Mouse (Mus musculus) WW6 (cell line): ENCODE results near the gene Col18a1.
A peak's percentile ranks its signal among the peaks of the same experiment; 100 is the strongest.

Source experiments
- DNase-seq: peaks from one replicate; pipeline ENCODE4 v3.0.0-alpha.2; 2013; ENCODE audit warnings: low read depth, low spot score

The Col18a1 gene

GRCm38 (mm10) chr10:77182804-77183331 is 16.5 kb upstream of the Col18a1 start:
- no peak for DNase-seq

- DNase-seq = no peak
Observed at GRCm38 (mm10) chr10:77180110-77180509, 13.8 kb upstream of the Col18a1 start.

DNA sequence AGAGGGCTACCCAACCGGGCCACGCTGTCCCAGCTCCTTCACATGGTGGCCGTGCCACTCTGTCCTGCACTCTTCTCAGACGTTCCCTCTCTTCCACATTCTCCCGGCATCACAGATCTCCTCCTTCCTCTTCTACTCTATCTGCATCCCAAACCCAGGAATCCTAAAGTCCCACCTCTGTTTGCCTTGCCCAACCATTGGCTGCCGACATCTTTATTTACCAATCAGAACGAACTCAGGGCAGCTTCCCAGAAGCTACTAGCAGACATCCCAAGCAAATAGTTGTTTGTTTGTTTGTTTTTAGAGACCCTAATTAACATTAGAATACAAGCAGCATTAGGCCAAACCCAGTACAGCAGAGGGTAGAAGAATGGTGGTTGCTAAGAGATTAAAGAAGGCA is 12.3 kb upstream of the Col18a1 start:
- DNase-seq = no peak

DNA sequence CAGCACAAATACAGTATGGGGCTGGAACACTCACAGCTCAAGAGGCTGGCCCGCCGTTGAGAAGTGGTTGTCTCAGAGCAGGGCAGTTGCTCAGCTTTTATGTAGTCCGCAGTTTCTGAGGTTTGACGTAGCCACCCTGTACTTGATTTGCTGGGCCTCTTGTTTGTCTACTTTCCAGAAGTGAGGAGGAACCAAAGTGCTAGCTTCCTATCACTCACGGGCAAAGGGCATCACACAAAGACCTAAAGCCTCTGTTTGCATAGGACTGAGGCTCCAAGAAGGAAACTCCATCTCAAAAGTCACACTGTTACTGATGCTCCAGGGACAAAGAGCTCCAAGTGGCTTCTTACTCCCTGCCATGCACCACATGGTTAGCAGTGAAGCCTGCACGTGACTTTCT is 4.1 kb upstream of the Col18a1 start:
- no peak for DNase-seq

DNA sequence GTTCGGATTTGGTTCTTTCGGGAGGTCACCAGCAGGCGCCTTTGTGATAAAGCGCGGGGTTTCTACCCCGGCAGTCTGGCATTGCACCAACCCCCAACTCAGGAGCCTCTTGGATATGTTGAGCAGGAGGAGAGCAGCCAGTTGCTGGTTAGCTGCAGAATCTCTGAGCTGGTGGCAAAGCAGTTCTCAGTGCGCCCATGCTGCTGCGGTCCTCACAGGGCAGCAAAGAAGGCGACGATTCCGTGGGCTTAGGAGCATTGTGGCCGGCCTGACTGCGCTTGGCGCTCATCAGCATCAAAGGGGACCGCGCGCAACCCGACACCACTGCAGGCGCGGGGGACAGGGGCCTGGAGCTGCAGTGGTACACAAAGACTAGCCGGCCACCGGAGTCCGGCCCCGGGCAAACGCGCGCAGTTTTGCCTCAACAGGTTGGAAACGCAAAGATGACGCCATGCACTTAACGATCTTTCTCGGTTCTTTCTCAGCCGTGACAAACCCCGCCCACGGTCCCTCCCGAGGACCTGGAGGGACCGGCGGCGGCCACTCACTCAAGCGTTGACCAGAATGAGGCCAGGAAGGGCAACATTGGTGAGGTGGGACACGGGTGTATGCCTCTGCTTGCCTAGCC is 916 bp downstream of the Col18a1 start:
- peak; percentile 42 for DNase-seq

DNA sequence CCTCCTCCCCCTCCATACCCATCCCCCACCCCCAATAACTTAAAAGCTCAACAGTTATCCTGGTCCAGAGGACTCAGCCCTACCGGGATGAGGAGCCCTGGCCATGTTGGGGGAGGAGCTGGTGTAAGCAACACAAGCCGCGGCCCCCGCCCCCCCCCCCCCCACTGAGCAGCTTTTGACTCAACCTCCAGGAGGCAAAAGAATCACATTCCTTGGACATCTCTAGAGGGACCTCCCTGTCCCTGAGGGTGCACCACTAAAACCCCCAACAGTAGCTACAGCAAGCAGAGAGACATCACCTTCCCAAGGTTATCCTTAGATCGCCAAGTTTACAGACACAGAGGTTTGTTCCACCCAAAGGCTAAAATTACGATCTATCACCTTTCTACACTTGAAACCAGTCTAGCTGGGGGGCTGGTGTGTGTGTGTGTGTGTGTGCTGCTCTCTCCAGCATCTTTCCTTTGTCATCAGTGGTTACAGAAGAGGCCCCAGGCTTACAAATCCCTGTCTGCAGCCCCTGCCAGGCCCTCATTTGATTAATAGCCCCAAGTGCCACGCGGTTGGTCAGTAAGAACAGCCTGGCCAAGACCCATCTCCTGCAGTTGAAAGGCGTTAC is 1.8 kb downstream of the Col18a1 start:
- no peak for DNase-seq

DNA sequence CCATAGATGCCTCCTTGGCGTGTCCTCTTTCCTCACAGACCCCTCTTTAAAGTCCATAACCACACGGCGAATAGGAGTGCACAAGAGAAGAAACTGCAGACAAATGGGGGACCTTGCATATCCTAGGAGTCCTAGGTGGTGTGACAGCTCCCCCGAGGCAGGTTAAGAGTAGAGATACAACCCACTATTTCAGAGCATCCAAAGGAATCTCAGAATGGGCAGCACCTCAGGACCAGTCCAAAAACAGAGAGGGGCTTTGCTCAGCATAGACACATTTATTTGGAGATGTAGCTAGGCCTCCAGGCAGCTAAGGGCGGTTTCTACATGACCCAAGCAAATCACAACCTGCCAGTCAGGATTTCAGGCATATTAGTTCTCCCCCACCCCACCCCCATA is 2.3 kb downstream of the Col18a1 start:
- DNase-seq = no peak

DNA sequence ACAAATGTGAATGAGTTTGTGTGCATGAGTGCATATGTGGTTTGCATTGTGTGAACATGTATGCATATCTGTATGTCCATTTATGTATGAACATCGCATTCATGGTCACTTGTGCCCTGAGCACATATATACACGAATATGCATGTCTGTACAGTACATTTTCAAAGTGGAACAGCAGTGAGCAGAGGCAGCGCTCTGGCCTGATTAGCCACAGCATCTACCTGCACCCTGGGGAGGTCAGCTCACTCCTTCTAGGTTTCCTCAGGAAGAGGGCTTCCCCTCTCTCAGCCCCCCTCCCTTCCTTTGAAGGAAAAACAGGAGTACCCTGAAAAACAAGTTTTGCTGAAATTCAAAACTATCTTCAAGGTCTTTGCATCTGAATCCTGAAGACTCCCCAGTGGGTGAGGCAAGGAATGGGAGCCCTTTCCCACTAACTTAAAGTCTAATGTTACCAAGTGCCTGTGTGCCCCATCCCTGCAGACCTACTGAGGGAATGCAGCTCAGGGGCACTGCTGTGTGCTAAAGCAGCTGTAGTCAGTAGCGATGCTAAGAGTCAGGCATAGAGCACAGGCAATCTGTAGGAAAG is 2.9 kb downstream of the Col18a1 start:
- DNase-seq = no peak

GRCm38 (mm10) chr10:77159573-77159972 is 6.8 kb downstream of the Col18a1 start:
- DNase-seq = no peak

- no peak for DNase-seq
Observed at GRCm38 (mm10) chr10:77158948-77159347, 7.4 kb downstream of the Col18a1 start.

GRCm38 (mm10) chr10:77157245-77158019 is 8.9 kb downstream of the Col18a1 start:
- DNase-seq = no peak

DNA sequence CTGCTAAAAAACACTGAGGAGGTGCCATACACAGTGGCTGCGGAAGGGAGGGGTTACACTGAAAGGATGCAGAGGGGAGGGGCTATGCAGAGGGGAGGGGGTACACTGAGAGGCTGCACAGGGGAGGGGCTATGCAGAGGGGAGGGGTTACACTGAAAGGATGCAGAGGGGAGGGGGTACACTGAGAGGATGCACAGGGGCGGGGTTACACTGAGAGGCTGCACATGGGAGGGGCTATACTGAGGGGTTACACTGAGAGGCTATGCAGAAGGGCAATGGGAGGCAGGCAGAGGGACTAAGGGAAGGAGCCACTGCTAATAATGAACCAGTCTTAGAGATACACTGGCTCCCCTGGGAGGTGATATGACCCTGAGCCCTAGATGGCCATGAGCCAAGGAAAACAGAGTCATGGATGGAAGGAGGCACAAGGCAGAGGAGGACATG is 14.1 kb downstream of the Col18a1 start:
- peak; percentile 74 for DNase-seq

DNA sequence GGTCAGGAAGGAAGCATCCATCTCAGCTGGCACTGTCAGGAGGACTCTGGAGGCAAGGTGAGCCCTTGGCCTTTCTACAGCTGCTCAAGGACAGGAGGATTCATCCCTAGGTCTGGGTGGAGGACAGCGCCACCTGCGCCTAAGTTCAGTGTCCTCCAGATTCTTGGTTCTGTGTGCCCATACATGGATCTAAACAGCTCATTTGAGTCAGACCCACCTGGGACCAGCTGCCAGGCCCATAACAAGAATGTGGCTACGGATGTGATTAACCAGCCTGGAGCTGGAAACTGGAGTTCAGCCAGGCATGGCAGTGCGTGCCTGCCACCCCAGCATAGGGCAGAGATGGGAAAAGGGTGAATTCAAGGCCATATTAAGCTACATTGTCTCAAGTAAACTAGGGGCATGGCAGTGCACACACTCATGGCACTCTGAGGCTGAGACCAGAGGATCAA is 14.8 kb downstream of the Col18a1 start:
- no peak for DNase-seq

GRCm38 (mm10) chr10:77150947-77151521 is 15.3 kb downstream of the Col18a1 start:
- DNase-seq = no peak

DNA sequence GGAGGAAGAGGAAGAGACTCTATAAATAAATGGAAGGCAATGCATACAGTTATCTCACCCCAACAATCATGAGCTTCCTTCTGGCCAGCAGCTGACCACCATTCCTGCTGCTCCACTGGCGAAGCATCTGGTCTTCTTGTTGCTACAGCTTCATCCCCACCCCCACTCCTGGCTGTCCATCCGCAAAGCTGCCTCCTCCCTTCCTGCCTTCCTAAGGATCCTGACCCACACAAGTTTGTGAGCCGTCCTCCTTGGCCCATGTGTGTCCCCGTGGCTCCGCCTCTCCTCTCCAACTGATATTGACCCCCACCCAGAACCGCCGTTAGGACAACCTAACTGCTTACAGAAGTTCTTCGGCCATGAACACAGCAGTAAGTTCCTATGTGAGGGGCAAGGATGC is 16.3 kb downstream of the Col18a1 start:
- no peak for DNase-seq

GRCm38 (mm10) chr10:77147545-77147944 is 18.8 kb downstream of the Col18a1 start:
- no peak for DNase-seq

DNA sequence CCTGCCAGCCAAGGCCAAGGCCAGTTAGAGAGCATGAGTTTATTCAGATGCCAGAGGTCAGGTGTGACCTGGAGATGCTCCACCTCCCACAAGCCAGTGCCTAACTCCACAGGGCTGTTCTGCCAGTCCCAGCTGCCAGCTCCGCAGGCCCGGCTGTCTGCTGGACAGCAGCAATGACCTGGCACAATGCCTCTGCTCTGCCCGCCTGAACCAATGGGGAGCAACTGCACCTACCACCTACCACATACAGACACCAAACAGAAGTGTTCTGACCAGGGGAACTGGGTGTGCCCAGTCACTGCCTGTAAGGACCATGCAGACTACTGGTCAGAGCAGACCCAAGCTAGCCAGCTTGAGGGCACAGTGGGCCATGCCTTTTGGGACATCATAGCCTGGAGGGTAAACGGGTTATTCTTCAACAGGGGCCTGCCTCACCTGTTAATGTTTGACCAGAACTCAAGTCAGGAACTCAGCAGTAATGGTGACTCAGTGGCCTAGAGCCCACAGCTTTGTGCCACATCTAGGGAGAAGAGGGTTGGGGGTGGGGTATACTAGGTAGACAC is 19.4 kb downstream of the Col18a1 start:
- no peak for DNase-seq

GRCm38 (mm10) chr10:77145946-77146345 is 20.4 kb downstream of the Col18a1 start:
- DNase-seq = no peak

DNA sequence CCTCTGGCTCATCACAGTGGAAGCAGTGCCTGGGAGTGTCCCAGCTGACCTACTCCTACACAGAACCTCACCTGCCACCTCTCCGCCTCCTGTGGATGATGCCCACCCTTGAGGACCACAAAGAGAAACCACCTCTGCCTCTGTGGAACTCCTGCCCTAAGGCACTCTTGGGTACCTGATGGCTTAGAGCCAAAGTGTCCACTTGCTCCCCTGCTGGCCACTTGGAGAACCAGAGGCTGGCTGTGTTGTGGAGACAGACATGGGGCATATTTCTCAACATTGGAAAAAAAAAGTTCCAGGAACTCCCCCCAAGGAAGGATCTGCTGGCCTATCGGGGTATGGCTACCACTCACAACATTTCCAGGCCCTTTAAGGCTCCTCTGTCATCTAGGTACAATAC is 22.0 kb downstream of the Col18a1 start:
- DNase-seq = no peak

- no peak for DNase-seq
Observed at GRCm38 (mm10) chr10:77142328-77142727, 24.0 kb downstream of the Col18a1 start.

GRCm38 (mm10) chr10:77138304-77138703 is 28.0 kb downstream of the Col18a1 start:
- no peak for DNase-seq
